Mouse (Mus musculus) spleen, postnatal 10 days (tissue): ENCODE data around the gene Ssbp3.

Source experiments
- DNase-seq, 2 experiments: peaks; one replicate each; pipeline ENCODE4 v3.0.0; 2021 to 2022; ENCODE audit warnings: low spot score in 2 of 2

The Ssbp3 gene

GRCm38 (mm10) chr4:106907701-106908425 lies 2.6 kb upstream of the Ssbp3 start:
- peak in 1 of 2 experiments; percentile 36 for DNase-seq

GRCm38 (mm10) chr4:106908426-106908809 lies 2.1 kb upstream of the Ssbp3 start:
- peak; percentile 82 to 87 for DNase-seq

- DNase-seq, result peak; percentile 65 to 66
Observed at GRCm38 (mm10) chr4:106908950-106909751, 1.4 kb upstream of the Ssbp3 start.

GRCm38 (mm10) chr4:106909797-106910196 lies 704 bp upstream of the Ssbp3 start:
- DNase-seq, result peak; percentile 45 to 60

- peak; percentile 94 for DNase-seq
Observed at GRCm38 (mm10) chr4:106911246-106911801, 823 bp downstream of the Ssbp3 start.

- DNase-seq, result peak; percentile 52 to 69
Observed at GRCm38 (mm10) chr4:106911951-106912688, 1.6 kb downstream of the Ssbp3 start.

- no peak for DNase-seq
Observed at GRCm38 (mm10) chr4:106912689-106913041, 2.2 kb downstream of the Ssbp3 start.

- DNase-seq, result peak in 1 of 2 experiments; percentile 29
Observed at GRCm38 (mm10) chr4:106913411-106914049, 3.0 kb downstream of the Ssbp3 start.

GRCm38 (mm10) chr4:106915265-106915664 lies 4.8 kb downstream of the Ssbp3 start:
- no peak for DNase-seq

- no peak for DNase-seq
Observed at GRCm38 (mm10) chr4:106918263-106918662, 7.8 kb downstream of the Ssbp3 start.

- DNase-seq, result no peak
Observed at GRCm38 (mm10) chr4:106920119-106920518, 9.6 kb downstream of the Ssbp3 start.

GRCm38 (mm10) chr4:106921375-106922336 lies 11.2 kb downstream of the Ssbp3 start:
- DNase-seq, result no peak

- peak; percentile 54 to 56 for DNase-seq
Observed at GRCm38 (mm10) chr4:106922919-106923318, 12.4 kb downstream of the Ssbp3 start.

- no peak for DNase-seq
Observed at GRCm38 (mm10) chr4:106924175-106924574, 13.7 kb downstream of the Ssbp3 start.

- DNase-seq, result no peak
Observed at GRCm38 (mm10) chr4:106924888-106925287, 14.4 kb downstream of the Ssbp3 start.

GRCm38 (mm10) chr4:106926401-106926800 lies 15.9 kb downstream of the Ssbp3 start:
- no peak for DNase-seq

GRCm38 (mm10) chr4:106927034-106927433 lies 16.5 kb downstream of the Ssbp3 start:
- no peak for DNase-seq

GRCm38 (mm10) chr4:106928961-106929360 lies 18.5 kb downstream of the Ssbp3 start:
- DNase-seq, result no peak

GRCm38 (mm10) chr4:106932583-106932982 lies 22.1 kb downstream of the Ssbp3 start:
- no peak for DNase-seq

- DNase-seq, result no peak
Observed at GRCm38 (mm10) chr4:106933813-106934482, 23.4 kb downstream of the Ssbp3 start.
